Mouse (Mus musculus) liver, adult 2 months (tissue): ENCODE results near the gene Gm10160.

Experiments
- CTCF ChIP-seq: fragments of 200-500 bp; IDR thresholded peaks from 2 replicates; pipeline ENCODE4 v1.5.1; 2011; ENCODE audit warnings: low read depth, low read length, control low read depth
- POLR2A ChIP-seq: fragments of 200-500 bp; IDR thresholded peaks from 2 replicates; pipeline ENCODE4 v1.6.1; 2011; ENCODE audit warnings: low read length, control low read depth; ENCODE audit not compliant: insufficient read depth; ENCODE audit errors: extremely low read depth

GRCm38 (mm10) chr7:81840661-81841181 is 14.9 kb downstream of the Gm10160 start:
- TF ChIP-seq POLR2A: no peak
- TF ChIP-seq CTCF: no peak
